Comparison of ENCODE assay signal across 24 mouse cellular contexts in the genomic region with DNA sequence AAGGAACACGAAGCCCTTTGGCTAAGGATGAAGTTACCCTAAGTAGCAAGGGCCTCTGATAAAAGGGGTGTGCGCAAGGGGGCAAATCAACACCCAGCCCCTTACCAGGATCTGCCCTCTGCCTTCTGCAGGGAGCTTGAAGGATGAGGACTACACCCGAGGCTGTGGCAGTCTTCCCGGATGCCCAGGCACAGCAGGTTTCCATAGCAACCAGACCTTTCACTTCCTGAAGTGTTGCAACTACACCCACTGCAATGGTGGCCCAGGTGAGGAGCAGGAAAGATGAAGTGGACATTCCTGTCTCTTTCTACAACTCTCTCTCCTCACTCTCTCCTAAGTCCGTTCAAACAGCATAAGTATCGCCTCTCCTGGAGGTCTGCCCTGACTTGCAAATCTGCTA. TPM values are rescaled to one million over a fixed set of nuclear protein-coding genes. Genes with fewer than 3 reads are reported as not detected.
DNase-seq lines count a peak whose midpoint lies in the region; ATAC-seq and TF ChIP-seq lines count a peak whose summit lies in the region.
"Had no signal": no experiment of that assay in that cellular context is flagged by ENCODE, and none has a peak within 500 bp of the region (broad histone marks: within the 10 kb centered on the region; RNA-seq: fewer than 3 reads in every experiment).

No protein-coding gene starts in this region.

- no peak for TF ChIP-seq EP300 in stomach, postnatal 0 days (optimal IDR thresholded peaks at IDR 0.05)

- no peak overlapping the region for H3K9ac ChIP-seq in forebrain, embryonic 14.5 days (ENCODE audit: low read length)
- H3K9ac ChIP-seq in forebrain, embryonic 16.5 days (replicated peaks; ENCODE audit: low read depth, low read length) = no peak overlapping the region
- H3K9ac ChIP-seq in stomach, embryonic 16.5 days (ENCODE audit: low read length) = no peak overlapping the region
- no peak overlapping the region for H3K9ac ChIP-seq in stomach, postnatal 0 days (ENCODE audit: low read length)
- no peak overlapping the region for H3K9ac ChIP-seq in midbrain, embryonic 15.5 days
- H3K9ac ChIP-seq: embryonic facial prominence, embryonic 12.5 days; forebrain, embryonic 12.5 days; liver, postnatal 0 days; neural tube, embryonic 12.5 days had no signal

- no peak for ATAC-seq in forebrain, embryonic 14.5 days
- no peak for ATAC-seq in forebrain, embryonic 16.5 days
- ATAC-seq in stomach, embryonic 16.5 days (ENCODE audit: insufficient read depth, low FRiP score) = no peak
- ATAC-seq in stomach, postnatal 0 days (ENCODE audit: low FRiP score, low TSS enrichment) = no peak
- peak; percentile 49; the same call in 1 of the 2 replicates for ATAC-seq in midbrain, embryonic 15.5 days (replicated peaks)
- ATAC-seq: inflammation-experienced regulatory T-cells, adult 6 months; liver, postnatal 0 days had no signal

- H3K4me2 ChIP-seq in forebrain, embryonic 14.5 days (ENCODE audit: low read length) = no peak overlapping the region
- no peak overlapping the region for H3K4me2 ChIP-seq in forebrain, embryonic 16.5 days (ENCODE audit: low read length)
- no peak overlapping the region for H3K4me2 ChIP-seq in stomach, embryonic 16.5 days (ENCODE audit: low read depth, low read length)
- no peak overlapping the region for H3K4me2 ChIP-seq in stomach, postnatal 0 days (replicated peaks; ENCODE audit: low read depth)
- H3K4me2 ChIP-seq in midbrain, embryonic 15.5 days = no peak overlapping the region
- H3K4me2 ChIP-seq: embryonic facial prominence, embryonic 12.5 days; forebrain, embryonic 12.5 days; liver, embryonic 11.5 days; neural tube, embryonic 12.5 days had no signal

- TF ChIP-seq CTCF in stomach, postnatal 0 days (IDR thresholded peaks at IDR 0.05; ENCODE audit: low read depth) = no peak

- H3K4me3 ChIP-seq in forebrain, embryonic 14.5 days (ENCODE audit: low read depth, low read length) = no peak overlapping the region
- no peak overlapping the region for H3K4me3 ChIP-seq in forebrain, embryonic 16.5 days (replicated peaks; ENCODE audit: low read length)
- H3K4me3 ChIP-seq in stomach, embryonic 16.5 days (replicated peaks; ENCODE audit: low read length) = no peak overlapping the region
- H3K4me3 ChIP-seq in stomach, postnatal 0 days (ENCODE audit: low read depth, low read length) = no peak overlapping the region
- H3K4me3 ChIP-seq in midbrain, embryonic 15.5 days = no peak overlapping the region
- H3K4me3 ChIP-seq: embryonic facial prominence, embryonic 12.5 days; forebrain, embryonic 12.5 days; neural tube, embryonic 12.5 days had no signal

- no peaks in the 10 kb centered on the region for H3K36me3 ChIP-seq in forebrain, embryonic 14.5 days (ENCODE audit: control insufficient read depth, insufficient read depth, low read length)
- no peaks in the 10 kb centered on the region for H3K36me3 ChIP-seq in forebrain, embryonic 16.5 days (ENCODE audit: control insufficient read depth, insufficient read depth)
- peaks cover 16% of the 10 kb centered on the region for H3K36me3 ChIP-seq in stomach, embryonic 16.5 days (ENCODE audit: control insufficient read depth, insufficient read depth, low read length)
- no peaks in the 10 kb centered on the region; the same call in none of the 2 replicates for H3K36me3 ChIP-seq in stomach, postnatal 0 days (ENCODE audit: control insufficient read depth, insufficient read depth, low read length)
- H3K36me3 ChIP-seq in midbrain, embryonic 15.5 days (replicated peaks) = no peaks in the 10 kb centered on the region
- H3K36me3 ChIP-seq: embryonic facial prominence, embryonic 12.5 days; forebrain, embryonic 12.5 days; neural tube, embryonic 12.5 days had no signal

- 81% methylated on average over 6 of the region's 6 CpGs for WGBS in forebrain, embryonic 14.5 days
- 76% methylated on average over 6 of the region's 6 CpGs for WGBS in forebrain, embryonic 16.5 days
- WGBS in stomach, embryonic 16.5 days = 86% methylated on average over 6 of the region's 6 CpGs
- WGBS in stomach, postnatal 0 days = 71% methylated on average over 6 of the region's 6 CpGs
- WGBS in midbrain, embryonic 15.5 days = 68% methylated on average over 6 of the region's 6 CpGs

- no peaks in the 10 kb centered on the region for H3K27me3 ChIP-seq in forebrain, embryonic 14.5 days (replicated peaks; ENCODE audit: control insufficient read depth, insufficient read depth, low read length)
- no peaks in the 10 kb centered on the region for H3K27me3 ChIP-seq in forebrain, embryonic 16.5 days (replicated peaks; ENCODE audit: control insufficient read depth, insufficient read depth, low read length)
- H3K27me3 ChIP-seq in stomach, embryonic 16.5 days (ENCODE audit: control insufficient read depth, insufficient read depth, low read length) = no peaks in the 10 kb centered on the region
- no peaks in the 10 kb centered on the region for H3K27me3 ChIP-seq in stomach, postnatal 0 days (ENCODE audit: control insufficient read depth, insufficient read depth, low read length)
- no peaks in the 10 kb centered on the region for H3K27me3 ChIP-seq in midbrain, embryonic 15.5 days (replicated peaks)
- H3K27me3 ChIP-seq: embryonic facial prominence, embryonic 12.5 days; neural tube, embryonic 12.5 days had no signal

- no peak overlapping the region for H3K27ac ChIP-seq in forebrain, embryonic 14.5 days (ENCODE audit: low read depth, low read length)
- H3K27ac ChIP-seq in forebrain, embryonic 16.5 days (ENCODE audit: low read length) = no peak overlapping the region
- H3K27ac ChIP-seq in stomach, embryonic 16.5 days (ENCODE audit: low read length) = 0 out of 2 replicates have a peak overlapping the region, but pooled peaks have one; percentile 21
- no peak overlapping the region for H3K27ac ChIP-seq in stomach, postnatal 0 days (replicated peaks)
- H3K27ac ChIP-seq in midbrain, embryonic 15.5 days = no peak overlapping the region
- H3K27ac ChIP-seq: embryonic facial prominence, embryonic 12.5 days; forebrain, embryonic 12.5 days; neural tube, embryonic 12.5 days had no signal

- H3K4me1 ChIP-seq in forebrain, embryonic 14.5 days (ENCODE audit: control insufficient read depth, insufficient read depth, low read length) = no peaks in the 10 kb centered on the region
- H3K4me1 ChIP-seq in forebrain, embryonic 16.5 days (replicated peaks; ENCODE audit: control insufficient read depth, insufficient read depth, low read length) = peaks cover 4% of the 10 kb centered on the region; the same call in 1 of the 2 replicates
- no peaks in the 10 kb centered on the region for H3K4me1 ChIP-seq in stomach, embryonic 16.5 days (ENCODE audit: control insufficient read depth, insufficient read depth, low read length)
- H3K4me1 ChIP-seq in stomach, postnatal 0 days (replicated peaks; ENCODE audit: control insufficient read depth, insufficient read depth) = no peaks in the 10 kb centered on the region
- H3K4me1 ChIP-seq in midbrain, embryonic 15.5 days = no peaks in the 10 kb centered on the region
- H3K4me1 ChIP-seq: embryonic facial prominence, embryonic 12.5 days; neural tube, embryonic 12.5 days had no signal

- H3K9me3 ChIP-seq in forebrain, embryonic 14.5 days (replicated peaks; ENCODE audit: control insufficient read depth, low read length) = no peaks in the 10 kb centered on the region
- no peaks in the 10 kb centered on the region for H3K9me3 ChIP-seq in forebrain, embryonic 16.5 days (ENCODE audit: control insufficient read depth, low read length)
- peaks cover 7% of the 10 kb centered on the region; the same call in 1 of the 2 replicates for H3K9me3 ChIP-seq in stomach, embryonic 16.5 days (replicated peaks; ENCODE audit: control insufficient read depth, low read length)
- no peaks in the 10 kb centered on the region for H3K9me3 ChIP-seq in stomach, postnatal 0 days (ENCODE audit: control insufficient read depth, low read length)
- no peaks in the 10 kb centered on the region for H3K9me3 ChIP-seq in midbrain, embryonic 15.5 days

- peak; percentile 26 for DNase-seq in forebrain, embryonic 14.5 days (ENCODE audit: low spot score)
- DNase-seq in stomach, postnatal 0 days (ENCODE audit: low spot score) = no peak
- DNase-seq in adrenal gland, adult 8-10 months = no peak
- no peak for DNase-seq in liver
- DNase-seq: adrenal gland, adult 2 months; right cerebral cortex, postnatal 14 days had no signal

RNA-seq across cellular contexts. Expression of gene Cadm4, which starts 9.4 kb away (rescaled TPM):
- 26.3 and 29.0 TPM in 2 replicates for polyA plus RNA-seq in forebrain, embryonic 14.5 days (2014; fragmentation: Nextera tagmentation; extraction: Ambion mirVana)
- 67.8 and 86.8 TPM in 2 replicates for polyA plus RNA-seq in forebrain, embryonic 16.5 days (2015; fragmentation: Nextera tagmentation; extraction: Ambion mirVana)
- polyA plus RNA-seq in stomach, embryonic 16.5 days (2015; fragmentation: Nextera tagmentation; extraction: Ambion mirVana) = 4.4 TPM in 2 replicates
- 3.4 and 4.5 TPM in 2 replicates for polyA plus RNA-seq in stomach, postnatal 0 days (2015; fragmentation: Nextera tagmentation; extraction: Ambion mirVana)
- 79.2 and 81.1 TPM in 2 replicates for polyA plus RNA-seq in midbrain, embryonic 15.5 days (2015; fragmentation: Nextera tagmentation; extraction: Ambion mirVana)
- total RNA-seq in adrenal gland, adult 8-10 months (2022) = 1 to 10 TPM; 3.1 to 4.7 (median 4.1) TPM
- total RNA-seq: megakaryocyte, adult 5-6 weeks; monocyte, adult 5-6 weeks had no signal
- polyA plus RNA-seq: inflammation-experienced regulatory T-cells, adult 6 months had no signal

RNA-seq across cellular contexts. Expression of gene Plaur, which starts 10.2 kb away (rescaled TPM):
- polyA plus RNA-seq in forebrain, embryonic 14.5 days (2014; fragmentation: Nextera tagmentation; extraction: Ambion mirVana) = 1.4 and 2.0 TPM in 2 replicates
- 2.1 and 2.3 TPM in 2 replicates for polyA plus RNA-seq in forebrain, embryonic 16.5 days (2015; fragmentation: Nextera tagmentation; extraction: Ambion mirVana)
- 13.3 and 15.4 TPM in 2 replicates for polyA plus RNA-seq in stomach, embryonic 16.5 days (2015; fragmentation: Nextera tagmentation; extraction: Ambion mirVana)
- 26.8 and 28.8 TPM in 2 replicates for polyA plus RNA-seq in stomach, postnatal 0 days (2015; fragmentation: Nextera tagmentation; extraction: Ambion mirVana)
- 1.6 and 1.9 TPM in 2 replicates for polyA plus RNA-seq in midbrain, embryonic 15.5 days (2015; fragmentation: Nextera tagmentation; extraction: Ambion mirVana)
- 10 to 100 TPM in 3 of 4 experiments, 1 to 10 TPM in 1; 9.6 to 19.2 (median 10.2) TPM for total RNA-seq in adrenal gland, adult 8-10 months (2022)

RNA-seq across cellular contexts. Expression of gene Irgc1, which starts 20.3 kb away (rescaled TPM):
- not detected in 2 replicates for polyA plus RNA-seq in forebrain, embryonic 14.5 days (2014; fragmentation: Nextera tagmentation; extraction: Ambion mirVana)
- polyA plus RNA-seq in forebrain, embryonic 16.5 days (2015; fragmentation: Nextera tagmentation; extraction: Ambion mirVana) = not detected in 2 replicates
- polyA plus RNA-seq in stomach, embryonic 16.5 days (2015; fragmentation: Nextera tagmentation; extraction: Ambion mirVana) = 0.17 and 0.26 TPM in 2 replicates
- polyA plus RNA-seq in stomach, postnatal 0 days (2015; fragmentation: Nextera tagmentation; extraction: Ambion mirVana) = 0.05 and 0.10 TPM in 2 replicates
- polyA plus RNA-seq in midbrain, embryonic 15.5 days (2015; fragmentation: Nextera tagmentation; extraction: Ambion mirVana) = not detected in 2 replicates
- total RNA-seq in adrenal gland, adult 8-10 months (2022) = not detected
- total RNA-seq: adrenal gland, adult 2 months; gastrocnemius, adult 8-10 months; hematopoietic stem cell, adult 5-6 weeks; layer of hippocampus, postnatal 10 days; MEL; monocyte, adult 5-6 weeks had no signal
- polyA plus RNA-seq: adrenal gland, adult 2 months; embryonic facial prominence, embryonic 12.5 days; forebrain, embryonic 12.5 days; inflammation-experienced regulatory T-cells, adult 6 months; kidney, embryonic 16.5 days; limb, embryonic 11.5 days; liver, embryonic 11.5 days; neural tube, embryonic 12.5 days had no signal

RNA-seq across cellular contexts. Expression of gene Zfp428, which starts 34.4 kb away (rescaled TPM):
- polyA plus RNA-seq in forebrain, embryonic 14.5 days (2014; fragmentation: Nextera tagmentation; extraction: Ambion mirVana) = 178 and 205 TPM in 2 replicates
- polyA plus RNA-seq in forebrain, embryonic 16.5 days (2015; fragmentation: Nextera tagmentation; extraction: Ambion mirVana) = 267 and 282 TPM in 2 replicates
- 22.3 and 24.6 TPM in 2 replicates for polyA plus RNA-seq in stomach, embryonic 16.5 days (2015; fragmentation: Nextera tagmentation; extraction: Ambion mirVana)
- polyA plus RNA-seq in stomach, postnatal 0 days (2015; fragmentation: Nextera tagmentation; extraction: Ambion mirVana) = 13.6 and 15.8 TPM in 2 replicates
- 336 and 344 TPM in 2 replicates for polyA plus RNA-seq in midbrain, embryonic 15.5 days (2015; fragmentation: Nextera tagmentation; extraction: Ambion mirVana)
- 1 to 10 TPM; 4.9 to 7.3 (median 5.6) TPM for total RNA-seq in adrenal gland, adult 8-10 months (2022)

RNA-seq across cellular contexts. Expression of gene AC161166.1, which starts 39.8 kb away (rescaled TPM):
- 0.20 and 0.45 TPM in 2 replicates for polyA plus RNA-seq in forebrain, embryonic 14.5 days (2014; fragmentation: Nextera tagmentation; extraction: Ambion mirVana)
- polyA plus RNA-seq in forebrain, embryonic 16.5 days (2015; fragmentation: Nextera tagmentation; extraction: Ambion mirVana) = 1.2 and 1.9 TPM in 2 replicates
- 0.19 and 0.30 TPM in 2 replicates for polyA plus RNA-seq in stomach, embryonic 16.5 days (2015; fragmentation: Nextera tagmentation; extraction: Ambion mirVana)
- polyA plus RNA-seq in stomach, postnatal 0 days (2015; fragmentation: Nextera tagmentation; extraction: Ambion mirVana) = 0.07 and 0.10 TPM in 2 replicates
- 2.1 and 2.2 TPM in 2 replicates for polyA plus RNA-seq in midbrain, embryonic 15.5 days (2015; fragmentation: Nextera tagmentation; extraction: Ambion mirVana)
- not detected for total RNA-seq in adrenal gland, adult 8-10 months (2022)
- total RNA-seq: adrenal gland, adult 2 months; gastrocnemius, adult 8-10 months; hematopoietic stem cell, adult 5-6 weeks; layer of hippocampus, postnatal 10 days; left cerebral cortex, adult 8-10 months; megakaryocyte, adult 5-6 weeks; MEL; monocyte, adult 5-6 weeks had no signal
- polyA plus RNA-seq: adrenal gland, adult 2 months; inflammation-experienced regulatory T-cells, adult 6 months; liver, embryonic 11.5 days; liver, postnatal 0 days had no signal
